Mouse (Mus musculus): ENCODE results near the gene Zfp266. TPM values are rescaled to one million over a fixed set of nuclear protein-coding genes. Genes with fewer than 3 reads are reported as not detected.

Zfp266 gene
- polyA plus RNA-seq, 1 experiment from 2014 or later, result 166 TPM

DNA sequence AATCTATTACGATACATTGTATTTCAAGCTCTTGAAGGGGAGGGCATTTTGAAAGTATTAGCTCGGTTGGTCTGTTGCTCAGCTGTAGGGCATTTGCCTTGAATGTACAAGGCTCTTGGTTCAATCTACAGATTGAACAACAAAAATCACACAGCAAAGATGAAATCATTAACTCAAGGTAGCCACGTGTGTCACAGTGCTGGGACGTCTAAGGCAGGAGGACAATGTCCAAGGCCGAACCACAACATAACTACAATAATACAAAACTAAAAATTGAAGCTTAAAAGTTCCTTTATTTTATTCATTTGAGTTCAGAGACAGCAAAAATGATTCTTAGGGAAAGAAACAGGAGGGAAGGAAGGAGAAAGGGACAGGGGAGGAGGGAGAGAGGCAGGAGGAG is 31.7 kb downstream of the Zfp266 start:
- Histone ChIP-seq H3K9me3 (no peaks in the 10 kb centered on the region), H3K4me3 (no peak overlapping the region), H3K27ac (replicated peaks) (no peak overlapping the region), H3K27me3 (no peaks in the 10 kb centered on the region), H3K4me1 (peaks cover 30% of the 10 kb centered on the region), H3K4me2 (replicated peaks) (no peak overlapping the region), H3K9ac (replicated peaks) (no peak overlapping the region), H3K36me3 (peaks cover 22% of the 10 kb centered on the region)
- no peak for ATAC-seq (ENCODE audit: low FRiP score, low read depth)
- 91% methylated on average over 5 of the region's 5 CpGs for WGBS

DNA sequence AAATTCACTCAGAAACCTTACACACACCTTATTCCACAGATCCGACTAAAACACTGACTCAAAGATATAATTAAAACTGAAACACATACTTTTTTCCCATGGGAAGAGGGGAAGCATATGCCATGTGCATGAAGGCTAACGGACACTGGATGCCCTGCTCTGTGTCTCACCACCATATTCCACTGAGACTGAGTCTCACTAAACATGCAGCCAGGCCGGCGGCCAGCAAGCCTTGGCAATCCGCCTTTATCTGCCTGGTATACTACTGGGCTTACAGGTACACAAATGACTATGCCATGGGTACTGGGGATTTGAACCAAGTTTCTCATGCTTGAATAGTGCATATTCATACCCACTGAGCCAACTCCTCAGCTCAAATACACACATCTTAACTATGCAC is 41.8 kb downstream of the Zfp266 start:
- Histone ChIP-seq H3K4me2 (replicated peaks) (no peak overlapping the region), H3K9ac (replicated peaks) (no peak overlapping the region), H3K36me3 (peaks cover 69% of the 10 kb centered on the region), H3K9me3 (no peaks in the 10 kb centered on the region), H3K4me1 (no peaks in the 10 kb centered on the region), H3K27ac (replicated peaks) (no peak overlapping the region), H3K27me3 (no peaks in the 10 kb centered on the region), H3K4me3 (no peak overlapping the region)
- 88% methylated on average over 5 of the region's 5 CpGs for WGBS
- ATAC-seq (ENCODE audit: low FRiP score, low read depth), result no peak

GRCm38 (mm10) chr9:20476632-20477031 is 44.6 kb downstream of the Zfp266 start:
- Histone ChIP-seq H3K4me3 (no peak overlapping the region), H3K27me3 (no peaks in the 10 kb centered on the region), H3K4me1 (no peaks in the 10 kb centered on the region), H3K4me2 (replicated peaks) (no peak overlapping the region), H3K9me3 (no peaks in the 10 kb centered on the region), H3K9ac (replicated peaks) (no peak overlapping the region), H3K27ac (replicated peaks) (no peak overlapping the region), H3K36me3 (peaks cover 72% of the 10 kb centered on the region)
- ATAC-seq (ENCODE audit: low FRiP score, low read depth), result no peak
- 96% methylated on average over 1 of the region's 1 CpGs for WGBS

DNA sequence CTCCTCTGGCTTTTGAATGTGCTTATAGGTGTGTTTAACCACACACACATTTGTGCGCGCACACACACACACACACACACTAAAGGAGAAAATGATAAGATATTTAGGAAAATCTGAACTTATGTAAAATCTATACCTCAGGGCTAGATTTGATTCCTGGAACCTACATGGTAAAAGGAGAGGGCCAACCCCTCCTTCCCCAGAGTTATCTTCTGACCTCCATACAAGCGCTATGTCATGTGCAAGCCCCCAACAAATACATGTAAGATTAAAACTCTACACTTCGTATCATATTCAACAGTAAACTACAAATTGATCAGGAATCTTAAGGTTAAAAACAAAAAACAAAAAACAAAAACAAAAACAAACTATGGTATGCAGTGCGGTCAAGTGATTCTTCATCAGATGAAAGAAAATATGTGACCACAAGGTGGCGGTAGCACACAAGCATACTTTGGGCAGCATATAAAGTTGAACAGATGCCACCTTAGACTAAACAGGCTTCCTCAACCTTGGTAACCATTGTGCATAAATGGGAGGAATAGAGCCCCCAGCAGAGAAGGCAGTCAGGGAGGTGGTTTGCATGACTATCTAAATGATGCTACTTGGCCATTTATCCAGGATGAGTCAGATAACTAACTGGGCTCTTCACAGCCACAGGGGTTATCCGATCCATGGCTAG is 54.3 kb downstream of the Zfp266 start:
- Histone ChIP-seq H3K4me1 (no peaks in the 10 kb centered on the region), H3K36me3 (peaks cover 33% of the 10 kb centered on the region), H3K4me3 (no peak overlapping the region), H3K4me2 (replicated peaks) (no peak overlapping the region), H3K9me3 (peaks cover 10% of the 10 kb centered on the region), H3K27me3 (peaks cover 7% of the 10 kb centered on the region), H3K9ac (replicated peaks) (no peak overlapping the region), H3K27ac (replicated peaks) (no peak overlapping the region)
- WGBS, result 58% methylated on average over 7 of the region's 7 CpGs
- ATAC-seq (ENCODE audit: low FRiP score, low read depth), result peak; percentile 58

GRCm38 (mm10) chr9:20459377-20460317 is 61.6 kb downstream of the Zfp266 start, which contains the start of gene Zfp26:
Zfp26 (minus strand) TSS chr9:20460162.
- H3K4me1 ChIP-seq, result peaks cover 11% of the 10 kb centered on the region
- under 1% methylated on average over 44 of the region's 48 CpGs for whole genome bisulfite sequencing
- H3K9me3 ChIP-seq, result no peaks in the 10 kb centered on the region
- peak within 1 kb of the TSS; percentile 89 for H3K4me2 ChIP-seq (replicated peaks)
- H3K4me3 ChIP-seq, result peak within 1 kb of the TSS; percentile 91
- ATAC-seq (ENCODE audit: low FRiP score, low read depth), result peak; percentile 89
- H3K36me3 ChIP-seq, result peaks cover 24% of the 10 kb centered on the region
- peak within 1 kb of the TSS; percentile 92 for H3K9ac ChIP-seq (replicated peaks)
- H3K27ac ChIP-seq (replicated peaks), result peak within 1 kb of the TSS; percentile 83
- peaks cover 7% of the 10 kb centered on the region for H3K27me3 ChIP-seq

- Histone ChIP-seq H3K4me3 (no peak overlapping the region), H3K27ac (replicated peaks) (no peak overlapping the region), H3K4me2 (replicated peaks) (no peak overlapping the region), H3K9ac (replicated peaks) (no peak overlapping the region), H3K9me3 (no peaks in the 10 kb centered on the region), H3K4me1 (peaks cover 7% of the 10 kb centered on the region), H3K27me3 (no peaks in the 10 kb centered on the region), H3K36me3 (peaks cover 48% of the 10 kb centered on the region)
- WGBS, result 93% methylated on average over 4 of the region's 4 CpGs
- ATAC-seq (ENCODE audit: low FRiP score, low read depth), result no peak
Observed at GRCm38 (mm10) chr9:20453647-20454046, 67.6 kb downstream of the Zfp266 start.

DNA sequence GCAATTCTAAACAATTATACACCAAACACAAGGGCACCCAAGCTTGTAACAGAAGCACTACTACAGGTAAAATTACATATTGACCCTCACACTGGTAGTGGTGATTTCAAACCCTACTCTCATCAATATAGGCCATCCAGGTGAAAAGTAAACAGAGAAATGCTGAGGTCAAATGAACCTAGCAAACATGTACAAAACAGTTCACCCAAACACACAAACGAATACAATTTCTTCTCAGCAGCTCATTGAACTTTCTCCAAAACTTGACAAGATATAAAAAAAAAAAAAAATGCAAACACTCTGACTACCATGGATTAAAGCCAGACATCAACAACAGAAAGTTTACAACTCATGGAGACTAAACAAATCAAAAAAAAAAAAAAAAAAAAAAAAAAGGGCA is 69.7 kb downstream of the Zfp266 start:
- Histone ChIP-seq H3K4me3 (no peak overlapping the region), H3K9me3 (no peaks in the 10 kb centered on the region), H3K4me1 (no peaks in the 10 kb centered on the region), H3K9ac (replicated peaks) (no peak overlapping the region), H3K4me2 (replicated peaks) (no peak overlapping the region), H3K27ac (replicated peaks) (no peak overlapping the region), H3K27me3 (no peaks in the 10 kb centered on the region), H3K36me3 (peaks cover 40% of the 10 kb centered on the region)
- ATAC-seq (ENCODE audit: low FRiP score, low read depth), result no peak
- WGBS, result 90% methylated on average over 1 of the region's 1 CpGs

Other genes with a start within 250 kb of the Zfp266 start
- not detected in 2 replicates for gene Olfr39, start 239.1 kb downstream of the Zfp266 start, polyA plus RNA-seq (2016; fragmentation: Nextera tagmentation; extraction: Ambion mirVana)
- not detected in 2 replicates for gene Olfr873, start 222.9 kb downstream of the Zfp266 start, polyA plus RNA-seq (2016; fragmentation: Nextera tagmentation; extraction: Ambion mirVana)
- gene Olfr18, start 185.3 kb downstream of the Zfp266 start, polyA plus RNA-seq (2016; fragmentation: Nextera tagmentation; extraction: Ambion mirVana), result 0.11 TPM in 1 of 2 replicates, not detected in the other
- 35.9 and 37.5 TPM in 2 replicates for gene Zfp560, start 136.2 kb downstream of the Zfp266 start, polyA plus RNA-seq (2016; fragmentation: Nextera tagmentation; extraction: Ambion mirVana)
- gene Zfp26, start 61.3 kb downstream of the Zfp266 start, polyA plus RNA-seq (2016; fragmentation: Nextera tagmentation; extraction: Ambion mirVana), result 30.3 and 33.7 TPM in 2 replicates
- 34.3 and 34.6 TPM in 2 replicates for gene Zfp426, start 28.7 kb downstream of the Zfp266 start, polyA plus RNA-seq (2016; fragmentation: Nextera tagmentation; extraction: Ambion mirVana)
- 31.6 and 32.7 TPM in 2 replicates for gene Zfp846, start 59.9 kb upstream of the Zfp266 start, polyA plus RNA-seq (2016; fragmentation: Nextera tagmentation; extraction: Ambion mirVana)
- gene Ubl5, start 121.5 kb upstream of the Zfp266 start, polyA plus RNA-seq (2016; fragmentation: Nextera tagmentation; extraction: Ambion mirVana), result 463 and 492 TPM in 2 replicates
- gene Fbxl12, start 123.3 kb upstream of the Zfp266 start, polyA plus RNA-seq (2016; fragmentation: Nextera tagmentation; extraction: Ambion mirVana), result 19.2 and 20.5 TPM in 2 replicates
- gene Pin1, start 130.7 kb upstream of the Zfp266 start, polyA plus RNA-seq (2016; fragmentation: Nextera tagmentation; extraction: Ambion mirVana), result 54.6 and 54.8 TPM in 2 replicates
- 40.8 and 42.9 TPM in 2 replicates for gene Olfm2, start 224.9 kb upstream of the Zfp266 start, polyA plus RNA-seq (2016; fragmentation: Nextera tagmentation; extraction: Ambion mirVana)

All from midbrain, embryonic 12.5 days (tissue).